Mouse (Mus musculus): ENCODE measurements around the gene Mab21l1.

Mab21l1 gene

GRCm38 (mm10) chr3:55816638-55817375 is 34.5 kb downstream of the Mab21l1 start:
- peak in 1 of 2 experiments; percentile 32 for DNase-seq

GRCm38 (mm10) chr3:55818082-55818481 is 35.8 kb downstream of the Mab21l1 start:
- DNase-seq = no peak

GRCm38 (mm10) chr3:55819598-55819997 is 37.3 kb downstream of the Mab21l1 start:
- DNase-seq = no peak

GRCm38 (mm10) chr3:55824864-55825263 is 42.6 kb downstream of the Mab21l1 start:
- no peak for DNase-seq

- no peak for DNase-seq
Observed at GRCm38 (mm10) chr3:55828481-55829256, 46.4 kb downstream of the Mab21l1 start.

GRCm38 (mm10) chr3:55830226-55830625 is 47.9 kb downstream of the Mab21l1 start:
- no peak for DNase-seq
